Mouse (Mus musculus) thymus, adult 18-20 months (tissue): ENCODE results near the gene Adi1.
A peak's percentile ranks its signal among the peaks of the same experiment; 100 is the strongest.

ENCODE experiments used
- DNase-seq, 2 experiments: peaks; one replicate each; pipeline ENCODE4 v3.0.0; 2022; ENCODE audit warnings: mixed read lengths in 2 of 2

The Adi1 gene

GRCm38 (mm10) chr12:28675121-28675924 is at the start of gene Adi1:
Gene Adi1 (plus strand): TSS chr12:28675231.
- DNase-seq: peak; percentile 76 to 80

- DNase-seq: no peak
Measured at GRCm38 (mm10) chr12:28625407-28625806, 49.6 kb upstream of the Adi1 start.

GRCm38 (mm10) chr12:28627092-28627491 is 47.9 kb upstream of the Adi1 start:
- DNase-seq: no peak

GRCm38 (mm10) chr12:28628436-28628835 is 46.6 kb upstream of the Adi1 start:
- DNase-seq: no peak

GRCm38 (mm10) chr12:28635058-28635534 is 39.9 kb upstream of the Adi1 start:
- no peak for DNase-seq

- DNase-seq: peak; percentile 86 to 89
Measured at GRCm38 (mm10) chr12:28635535-28636476, 39.2 kb upstream of the Adi1 start, which contains the start of gene Rps7. Gene Rps7 (minus strand): TSS chr12:28635953.

GRCm38 (mm10) chr12:28636543-28636942 is 38.5 kb upstream of the Adi1 start:
- DNase-seq: no peak

GRCm38 (mm10) chr12:28638778-28639177 is 36.3 kb upstream of the Adi1 start:
- no peak for DNase-seq

- peak; percentile 75 to 76 for DNase-seq
Measured at GRCm38 (mm10) chr12:28649141-28650110, 25.6 kb upstream of the Adi1 start, which contains the start of gene Rnaseh1. Gene Rnaseh1 (plus strand): TSS chr12:28649602.

GRCm38 (mm10) chr12:28662628-28663027 is 12.4 kb upstream of the Adi1 start:
- DNase-seq: no peak

- DNase-seq: no peak
Measured at GRCm38 (mm10) chr12:28666734-28667133, 8.3 kb upstream of the Adi1 start.

GRCm38 (mm10) chr12:28667287-28667686 is 7.7 kb upstream of the Adi1 start:
- DNase-seq: no peak

GRCm38 (mm10) chr12:28674038-28674720 is 852 bp upstream of the Adi1 start:
- DNase-seq: no peak

- DNase-seq: no peak
Measured at GRCm38 (mm10) chr12:28675925-28676209, 836 bp downstream of the Adi1 start.

GRCm38 (mm10) chr12:28684674-28685073 is 9.6 kb downstream of the Adi1 start:
- DNase-seq: no peak

- no peak for DNase-seq
Measured at GRCm38 (mm10) chr12:28685771-28686170, 10.7 kb downstream of the Adi1 start.

- DNase-seq: no peak
Measured at GRCm38 (mm10) chr12:28686199-28686879, 11.3 kb downstream of the Adi1 start.

GRCm38 (mm10) chr12:28688996-28689395 is 14.0 kb downstream of the Adi1 start:
- DNase-seq: no peak

GRCm38 (mm10) chr12:28690730-28691129 is 15.7 kb downstream of the Adi1 start:
- no peak for DNase-seq

GRCm38 (mm10) chr12:28693738-28694137 is 18.7 kb downstream of the Adi1 start:
- DNase-seq: no peak

- DNase-seq: no peak
Measured at GRCm38 (mm10) chr12:28694231-28694630, 19.2 kb downstream of the Adi1 start.
